Mouse (Mus musculus) thymus, postnatal 0 days (tissue): ENCODE data around the gene Paqr6. TPM values are rescaled to one million over a fixed set of nuclear protein-coding genes. Genes with fewer than 3 reads are reported as not detected.

ENCODE experiments used
- DNase-seq: peaks from one replicate; pipeline ENCODE4 v3.0.0-alpha.2; 2015; ENCODE audit warnings: low spot score
- polyA plus RNA-seq: library from polyadenylated mRNA; unstranded; fragments of >200 nt; fragmentation: Nextera tagmentation; extraction: Ambion mirVana; gene quantifications from 2 replicates; pipeline ENCODE4 v1.2.1, GENCODE M21; 2015

The Paqr6 gene
- polyA plus RNA-seq, result 0.49 and 0.56 TPM in 2 replicates

GRCm38 (mm10) chr3:88364337-88364736, at the start of gene Paqr6:
Gene Paqr6 (plus strand): TSS chr3:88364584.
- no peak for DNase-seq

GRCm38 (mm10) chr3:88324951-88325405, 39.4 kb upstream of the Paqr6 start, which contains the start of gene Glmp:
Gene Glmp (plus strand): TSS chr3:88325023.
- DNase-seq, result peak; percentile 66

- DNase-seq, result no peak
Measured at GRCm38 (mm10) chr3:88328956-88329355, 35.4 kb upstream of the Paqr6 start.

DNA sequence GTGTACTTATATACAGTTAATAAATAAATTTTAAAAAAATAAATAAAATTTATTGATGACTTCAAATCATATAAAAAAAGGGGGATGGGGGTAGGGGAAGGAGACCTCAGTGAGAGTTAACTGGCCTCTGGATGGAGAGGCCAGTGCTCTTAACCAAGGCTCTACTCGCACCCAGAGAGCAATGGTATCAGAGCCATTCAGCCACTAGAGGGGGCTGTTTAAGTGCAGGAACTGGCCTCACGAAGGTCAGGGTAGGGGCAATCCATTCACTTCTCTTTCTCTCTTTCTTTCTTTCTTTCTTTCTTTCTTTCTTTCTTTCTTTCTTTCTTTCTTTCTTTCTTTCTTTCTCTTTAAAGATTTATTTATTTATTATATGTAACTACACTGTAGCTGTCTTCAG, 33.1 kb upstream of the Paqr6 start:
- peak; percentile 73 for DNase-seq

GRCm38 (mm10) chr3:88334029-88334658, 30.2 kb upstream of the Paqr6 start:
- DNase-seq, result no peak

- DNase-seq, result no peak
Measured at GRCm38 (mm10) chr3:88334902-88335435, 29.4 kb upstream of the Paqr6 start.

DNA sequence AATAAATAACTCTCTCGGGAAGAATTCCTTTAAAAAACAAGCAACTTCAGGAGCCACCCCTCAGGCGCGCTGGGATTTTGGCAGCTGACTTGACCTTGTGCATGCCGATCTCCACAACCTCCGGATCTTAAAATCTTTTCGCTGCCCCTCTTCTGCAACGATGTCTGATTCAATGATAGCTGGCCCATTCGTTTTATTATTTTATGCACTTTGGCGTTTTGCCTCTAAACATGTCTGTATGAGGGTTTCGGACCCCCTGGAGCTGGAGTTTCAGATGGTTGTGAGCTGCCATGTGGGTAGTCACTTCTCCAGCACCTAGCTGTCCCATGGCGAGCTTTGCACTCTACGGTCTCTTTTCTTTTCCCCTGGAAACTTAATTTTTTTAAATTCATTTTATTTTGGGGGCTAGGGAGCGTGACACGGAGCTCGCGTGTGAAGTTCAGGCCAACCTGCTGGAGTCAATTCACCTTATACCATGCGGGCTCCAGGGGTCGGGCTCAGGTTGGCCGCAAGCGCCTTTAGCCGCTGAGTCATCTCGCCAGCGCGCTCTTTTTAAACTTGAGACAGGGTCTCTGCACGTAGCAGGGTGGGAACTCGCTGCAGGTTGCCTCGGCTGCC, 28.8 kb upstream of the Paqr6 start:
- peak; percentile 7 for DNase-seq

- peak; percentile 96 for DNase-seq
Measured at GRCm38 (mm10) chr3:88336058-88337013, 28.0 kb upstream of the Paqr6 start, which contains the start of the genes Tmem79 and Smg5. Gene Tmem79 (minus strand): TSS chr3:88336148. Gene Smg5 (plus strand): TSS chr3:88336260.

GRCm38 (mm10) chr3:88337367-88338020, 26.9 kb upstream of the Paqr6 start:
- peak; percentile 57 for DNase-seq

GRCm38 (mm10) chr3:88338316-88338715, 26.1 kb upstream of the Paqr6 start:
- no peak for DNase-seq

GRCm38 (mm10) chr3:88339006-88339405, 25.4 kb upstream of the Paqr6 start:
- DNase-seq, result no peak

GRCm38 (mm10) chr3:88350732-88351131, 13.7 kb upstream of the Paqr6 start:
- DNase-seq, result no peak

DNA sequence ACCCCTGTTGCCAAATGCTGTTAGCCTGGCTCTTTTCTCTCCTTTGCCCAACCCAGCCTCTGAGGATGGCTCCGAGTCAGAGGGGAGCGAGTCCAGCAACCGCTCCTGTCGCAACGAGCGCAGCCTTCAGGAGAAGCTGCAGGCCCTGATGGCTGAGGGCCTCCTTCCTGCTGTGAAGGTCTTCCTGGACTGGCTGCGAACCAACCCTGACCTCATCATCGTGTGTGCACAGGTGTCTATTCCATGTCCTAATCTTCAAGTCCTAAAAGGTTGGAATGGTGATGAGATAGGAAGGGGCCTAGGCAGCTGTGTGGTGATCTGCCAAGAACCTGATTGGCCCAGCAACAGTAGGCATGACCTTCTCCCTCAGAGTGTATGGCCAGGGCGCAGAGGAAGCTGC, 11.5 kb upstream of the Paqr6 start:
- DNase-seq, result no peak

DNA sequence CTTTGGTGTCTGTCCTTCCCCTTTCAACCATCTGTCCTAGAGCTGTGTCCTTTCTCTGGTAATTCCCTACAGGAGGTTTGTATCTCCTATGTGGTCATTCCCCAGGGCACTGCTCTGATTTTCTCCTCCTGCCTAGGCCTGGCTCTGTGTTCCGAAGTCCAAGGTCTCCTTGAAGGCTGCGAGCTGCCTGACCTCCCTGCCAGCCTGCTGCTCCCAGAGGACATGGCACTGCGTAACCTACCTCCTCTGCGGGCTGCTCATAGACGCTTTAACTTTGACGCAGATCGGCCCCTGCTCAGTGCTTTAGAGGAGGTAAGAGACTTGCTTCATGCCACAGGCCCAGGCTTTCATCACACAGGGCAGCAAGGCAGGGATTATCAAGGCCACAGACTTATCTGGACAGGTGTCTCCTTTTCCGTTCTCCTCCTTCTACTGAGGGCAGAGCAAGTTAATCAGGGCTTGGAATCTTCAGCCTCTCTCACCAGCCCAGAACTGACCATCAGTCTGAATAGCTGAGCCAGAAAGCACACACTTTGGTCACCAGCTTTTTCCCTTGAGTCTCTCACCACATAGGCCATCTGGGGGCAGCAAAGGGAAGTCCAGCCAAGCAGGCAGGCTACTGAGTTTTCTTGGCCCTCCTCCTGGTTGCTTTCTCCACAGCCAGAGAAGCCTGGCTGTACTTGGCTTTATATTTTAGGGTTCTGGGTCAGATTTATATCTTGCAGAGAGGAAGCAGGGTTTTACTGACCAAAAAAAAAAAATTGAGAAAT, 9.8 kb upstream of the Paqr6 start:
- no peak for DNase-seq

DNA sequence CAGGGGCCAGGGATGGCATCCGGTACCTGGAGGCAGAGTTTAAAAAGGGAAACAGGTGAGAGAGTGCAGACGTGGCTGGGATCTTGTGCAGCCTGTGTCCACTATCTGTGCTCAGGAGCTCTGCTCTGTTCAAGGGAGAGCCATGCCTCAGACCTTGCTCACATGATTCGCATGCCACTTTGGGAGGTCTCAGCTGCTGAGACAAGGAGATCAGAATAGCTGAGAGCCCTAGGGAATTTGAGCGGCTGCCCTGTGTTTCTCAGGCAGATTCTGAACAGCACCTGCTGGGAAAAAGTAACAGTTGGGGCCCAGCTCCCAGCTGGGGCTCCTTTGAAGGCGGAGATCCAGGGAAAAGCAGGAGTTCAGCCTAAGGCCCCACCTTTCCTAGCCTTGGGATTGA, 4.8 kb upstream of the Paqr6 start:
- no peak for DNase-seq

- DNase-seq, result peak; percentile 33
Measured at GRCm38 (mm10) chr3:88359989-88360388, 4.4 kb upstream of the Paqr6 start.

GRCm38 (mm10) chr3:88361096-88361495, 3.3 kb upstream of the Paqr6 start:
- DNase-seq, result peak; percentile 56

GRCm38 (mm10) chr3:88361612-88362313, 2.6 kb upstream of the Paqr6 start:
- no peak for DNase-seq

- no peak for DNase-seq
Measured at GRCm38 (mm10) chr3:88363700-88364099, 684 bp upstream of the Paqr6 start.
